Mouse (Mus musculus): Measurements from ENCODE around the gene Ssna1. TPM values are rescaled to one million over a fixed set of nuclear protein-coding genes. Genes with fewer than 3 reads are reported as not detected.

Ssna1 gene
- polyA plus RNA-seq, 1 experiment from 2014 or later: 157 TPM

DNA sequence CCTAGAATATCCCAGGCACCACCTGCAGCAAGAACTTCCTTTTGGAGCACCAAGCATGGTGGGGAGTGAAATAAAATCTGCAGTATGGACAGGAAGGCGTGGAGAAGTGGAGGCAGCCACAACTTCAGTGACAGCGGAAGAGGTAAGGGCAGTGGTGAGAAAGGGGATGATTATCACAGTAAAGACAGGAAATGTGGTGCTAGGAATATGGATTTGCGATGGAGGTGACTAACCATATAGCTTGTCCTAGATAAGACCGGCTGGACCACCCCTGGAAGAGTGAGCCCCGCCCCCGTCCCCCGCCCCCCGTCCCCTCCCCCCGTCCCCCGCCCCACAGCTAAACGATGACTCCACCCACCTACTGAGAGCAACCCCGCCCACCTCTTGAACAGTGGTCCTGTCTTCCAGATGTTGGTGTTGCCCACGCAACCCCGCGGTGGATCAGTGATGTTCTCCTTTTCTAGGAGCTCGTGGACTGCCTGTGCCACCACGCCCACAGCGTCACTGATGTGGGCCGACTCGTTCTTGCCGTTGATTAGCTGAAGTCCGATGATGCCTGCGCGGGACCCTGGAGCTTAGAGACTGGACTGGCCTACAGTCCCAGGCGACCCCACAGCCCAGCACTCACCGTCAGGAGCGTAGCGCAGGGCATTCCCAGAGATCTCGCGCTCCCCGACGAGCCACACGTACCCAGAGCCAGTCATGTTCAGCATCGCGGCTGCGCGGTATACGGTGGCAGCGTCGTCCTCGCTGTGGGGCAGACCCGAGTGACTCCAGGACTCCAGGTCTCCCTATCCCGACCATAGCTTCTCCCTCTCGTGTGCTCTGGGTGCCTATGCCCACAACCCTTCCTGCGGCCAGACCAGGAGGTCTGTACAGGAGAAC, 32.7 kb upstream of the Ssna1 start:
- WGBS: 3% methylated on average over 43 of the region's 45 CpGs
- no peak for ATAC-seq (replicated peaks; ENCODE audit: extremely low read depth, insufficient read depth, low FRiP score)
- peaks cover 49% of the 10 kb centered on the region for H3K27me3 ChIP-seq (ENCODE audit: control insufficient read depth, insufficient read depth, low read length)

GRCm38 (mm10) chr2:25303931-25304656, 31.9 kb upstream of the Ssna1 start:
- Histone ChIP-seq H3K9ac (ENCODE audit: low read length) (no peak overlapping the region), H3K4me2 (ENCODE audit: low read depth, low read length) (no peak overlapping the region), H3K4me1 (ENCODE audit: control insufficient read depth, insufficient read depth, low read length) (0 out of 2 replicates have a peak, but pooled peaks cover 3% of the 10 kb centered on the region), H3K9me3 (replicated peaks; ENCODE audit: control insufficient read depth, low read length) (no peaks in the 10 kb centered on the region), H3K4me3 (ENCODE audit: low read length) (no peak overlapping the region), H3K27ac (ENCODE audit: low read length) (no peak overlapping the region), H3K27me3 (ENCODE audit: control insufficient read depth, insufficient read depth, low read length) (peaks cover 49% of the 10 kb centered on the region), H3K36me3 (ENCODE audit: control insufficient read depth, insufficient read depth) (no peaks in the 10 kb centered on the region)
- no peak for ATAC-seq (replicated peaks; ENCODE audit: extremely low read depth, insufficient read depth, low FRiP score)
- 69% methylated on average over 7 of the region's 7 CpGs for WGBS

More for the DNA sequence above, 32.7 kb upstream of the Ssna1 start:
- Histone ChIP-seq H3K27ac (ENCODE audit: low read length) (no peak overlapping the region), H3K9ac (ENCODE audit: low read length) (peak overlapping the region; percentile 35; the same call in 1 of the 2 replicates), H3K36me3 (ENCODE audit: control insufficient read depth, insufficient read depth) (no peaks in the 10 kb centered on the region), H3K4me2 (ENCODE audit: low read depth, low read length) (peak overlapping the region; percentile 80), H3K4me1 (ENCODE audit: control insufficient read depth, insufficient read depth, low read length) (0 out of 2 replicates have a peak, but pooled peaks cover 3% of the 10 kb centered on the region), H3K4me3 (ENCODE audit: low read length) (peak overlapping the region; percentile 51), H3K9me3 (replicated peaks; ENCODE audit: control insufficient read depth, low read length) (no peaks in the 10 kb centered on the region)

DNA sequence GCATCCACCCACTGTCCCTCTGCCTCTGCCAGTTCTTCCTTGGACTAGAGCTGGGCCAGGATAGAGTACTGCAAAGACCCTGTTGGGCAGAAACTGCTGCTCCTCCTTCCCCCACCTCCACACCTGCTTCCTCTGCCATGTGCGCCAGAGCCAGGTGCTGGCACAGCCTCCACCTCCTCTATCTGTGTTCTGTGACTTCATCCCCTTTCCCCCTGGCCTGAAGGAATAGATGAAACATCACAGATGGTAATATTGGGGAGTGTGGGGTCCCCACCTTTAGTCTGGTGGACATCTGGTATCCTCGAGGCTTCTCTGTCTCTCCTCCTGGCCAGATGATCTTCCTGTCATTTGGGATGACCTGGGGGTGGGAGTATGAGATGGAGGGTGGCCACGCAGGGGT, 31.2 kb upstream of the Ssna1 start:
- 68% methylated on average over 3 of the region's 3 CpGs for WGBS
- no peak for ATAC-seq (replicated peaks; ENCODE audit: extremely low read depth, insufficient read depth, low FRiP score)
- Histone ChIP-seq H3K4me2 (ENCODE audit: low read depth, low read length) (no peak overlapping the region), H3K27me3 (ENCODE audit: control insufficient read depth, insufficient read depth, low read length) (peaks cover 43% of the 10 kb centered on the region), H3K36me3 (ENCODE audit: control insufficient read depth, insufficient read depth) (no peaks in the 10 kb centered on the region), H3K4me3 (ENCODE audit: low read length) (no peak overlapping the region), H3K27ac (ENCODE audit: low read length) (no peak overlapping the region), H3K9me3 (replicated peaks; ENCODE audit: control insufficient read depth, low read length) (no peaks in the 10 kb centered on the region), H3K9ac (ENCODE audit: low read length) (no peak overlapping the region), H3K4me1 (ENCODE audit: control insufficient read depth, insufficient read depth, low read length) (0 out of 2 replicates have a peak, but pooled peaks cover 3% of the 10 kb centered on the region)

DNA sequence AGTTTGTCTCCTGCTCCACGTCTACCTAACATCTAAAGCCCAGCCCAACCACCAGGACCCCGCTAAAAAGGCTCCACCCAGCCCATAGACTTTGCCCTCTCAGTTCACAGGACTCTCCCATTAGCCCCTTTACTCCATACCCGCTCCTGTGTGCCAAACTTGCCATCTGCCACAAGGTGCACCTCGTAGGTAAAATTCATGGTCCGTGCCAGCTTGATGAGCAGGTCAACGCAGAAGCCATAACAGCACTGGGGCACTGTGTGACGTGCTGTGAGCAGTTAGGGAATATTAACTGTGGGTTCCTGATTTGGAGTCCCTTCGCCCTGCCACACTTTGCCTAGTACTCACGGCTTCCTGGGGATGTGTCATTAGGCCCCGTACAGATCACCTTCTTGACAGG, 25.8 kb upstream of the Ssna1 start:
- ATAC-seq (replicated peaks; ENCODE audit: extremely low read depth, insufficient read depth, low FRiP score): no peak
- Histone ChIP-seq H3K27ac (ENCODE audit: low read length) (no peak overlapping the region), H3K4me3 (ENCODE audit: low read length) (no peak overlapping the region), H3K4me1 (ENCODE audit: control insufficient read depth, insufficient read depth, low read length) (no peaks in the 10 kb centered on the region), H3K4me2 (ENCODE audit: low read depth, low read length) (no peak overlapping the region), H3K27me3 (ENCODE audit: control insufficient read depth, insufficient read depth, low read length) (peaks cover 37% of the 10 kb centered on the region), H3K9me3 (replicated peaks; ENCODE audit: control insufficient read depth, low read length) (no peaks in the 10 kb centered on the region), H3K36me3 (ENCODE audit: control insufficient read depth, insufficient read depth) (no peaks in the 10 kb centered on the region), H3K9ac (ENCODE audit: low read length) (no peak overlapping the region)
- 72% methylated on average over 10 of the region's 10 CpGs for WGBS

GRCm38 (mm10) chr2:25297093-25297492, 24.9 kb upstream of the Ssna1 start:
- H3K27ac ChIP-seq (ENCODE audit: low read length): no peak overlapping the region
- ATAC-seq (replicated peaks; ENCODE audit: extremely low read depth, insufficient read depth, low FRiP score): no peak
- 73% methylated on average over 8 of the region's 8 CpGs for WGBS
- H3K9ac ChIP-seq (ENCODE audit: low read length): no peak overlapping the region
- H3K4me1 ChIP-seq (ENCODE audit: control insufficient read depth, insufficient read depth, low read length): peaks cover 2% of the 10 kb centered on the region; the same call in 1 of the 2 replicates
- no peaks in the 10 kb centered on the region for H3K36me3 ChIP-seq (ENCODE audit: control insufficient read depth, insufficient read depth)
- no peak overlapping the region for H3K4me2 ChIP-seq (ENCODE audit: low read depth, low read length)
- H3K27me3 ChIP-seq (ENCODE audit: control insufficient read depth, insufficient read depth, low read length): peaks cover 47% of the 10 kb centered on the region
- no peaks in the 10 kb centered on the region for H3K9me3 ChIP-seq (replicated peaks; ENCODE audit: control insufficient read depth, low read length)
- H3K4me3 ChIP-seq (ENCODE audit: low read length): no peak overlapping the region

DNA sequence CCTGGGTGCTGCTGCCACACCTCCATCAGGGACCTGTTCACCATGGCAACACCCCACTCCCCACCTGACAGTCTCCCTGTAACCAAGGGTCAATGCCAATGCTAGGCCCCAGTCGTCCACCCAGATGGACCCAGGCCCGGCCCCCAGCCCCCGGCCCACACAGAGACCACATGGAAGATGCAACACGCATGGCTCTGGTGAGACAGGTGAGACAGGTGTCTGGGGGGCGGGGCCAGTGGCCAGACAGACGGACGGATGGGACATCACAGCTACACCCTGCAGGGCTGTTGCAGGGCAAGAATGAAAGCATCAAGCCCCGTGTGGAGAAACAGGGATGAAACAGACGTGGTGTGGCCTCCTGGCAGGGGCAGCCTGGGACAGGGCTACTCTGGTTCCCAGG, 21.5 kb upstream of the Ssna1 start:
- no peak for ATAC-seq (replicated peaks; ENCODE audit: extremely low read depth, insufficient read depth, low FRiP score)
- WGBS: 65% methylated on average over 9 of the region's 9 CpGs
- Histone ChIP-seq H3K9me3 (replicated peaks; ENCODE audit: control insufficient read depth, low read length) (no peaks in the 10 kb centered on the region), H3K27me3 (ENCODE audit: control insufficient read depth, insufficient read depth, low read length) (peaks cover 80% of the 10 kb centered on the region), H3K36me3 (ENCODE audit: control insufficient read depth, insufficient read depth) (no peaks in the 10 kb centered on the region), H3K4me1 (ENCODE audit: control insufficient read depth, insufficient read depth, low read length) (peaks cover 13% of the 10 kb centered on the region), H3K27ac (ENCODE audit: low read length) (no peak overlapping the region), H3K9ac (ENCODE audit: low read length) (no peak overlapping the region), H3K4me2 (ENCODE audit: low read depth, low read length) (no peak overlapping the region), H3K4me3 (ENCODE audit: low read length) (no peak overlapping the region)

- Histone ChIP-seq H3K9ac (ENCODE audit: low read length) (no peak overlapping the region), H3K27me3 (ENCODE audit: control insufficient read depth, insufficient read depth, low read length) (peaks cover 89% of the 10 kb centered on the region), H3K27ac (ENCODE audit: low read length) (no peak overlapping the region), H3K4me1 (ENCODE audit: control insufficient read depth, insufficient read depth, low read length) (peaks cover 13% of the 10 kb centered on the region), H3K9me3 (replicated peaks; ENCODE audit: control insufficient read depth, low read length) (no peaks in the 10 kb centered on the region), H3K4me2 (ENCODE audit: low read depth, low read length) (no peak overlapping the region), H3K4me3 (ENCODE audit: low read length) (no peak overlapping the region), H3K36me3 (ENCODE audit: control insufficient read depth, insufficient read depth) (no peaks in the 10 kb centered on the region)
- 0% methylated on average over 1 of the region's 1 CpGs for WGBS
- no peak for ATAC-seq (replicated peaks; ENCODE audit: extremely low read depth, insufficient read depth, low FRiP score)
Observed at GRCm38 (mm10) chr2:25292856-25293255, 20.6 kb upstream of the Ssna1 start.

DNA sequence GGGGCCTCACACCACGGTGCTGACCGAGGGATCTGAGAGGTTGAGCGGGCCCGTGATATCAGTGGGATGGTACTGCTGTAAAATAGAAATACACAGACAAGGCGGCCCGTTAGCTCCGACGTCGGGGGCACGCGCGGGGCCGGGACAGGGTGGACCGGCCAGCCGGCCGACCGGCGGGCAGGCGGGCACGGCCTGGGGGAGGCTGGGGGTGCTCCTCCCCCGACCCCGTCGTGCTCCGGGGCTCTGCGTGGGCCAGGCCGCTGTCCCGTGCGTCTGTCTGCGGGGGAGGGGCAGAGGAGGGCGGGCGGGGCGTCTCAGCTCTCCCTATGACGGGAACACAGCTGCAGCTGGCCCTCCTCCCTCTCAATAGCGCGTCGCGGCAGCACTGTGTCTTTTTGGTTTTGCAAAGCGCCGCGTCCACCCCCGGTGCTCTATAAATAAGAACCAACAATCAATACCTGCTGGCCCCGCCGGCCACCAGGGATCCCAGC, 19.9 kb upstream of the Ssna1 start:
- WGBS: 6% methylated on average over 40 of the region's 43 CpGs
- H3K36me3 ChIP-seq (ENCODE audit: control insufficient read depth, insufficient read depth): no peaks in the 10 kb centered on the region
- peak overlapping the region; percentile 49 for H3K4me3 ChIP-seq (ENCODE audit: low read length)
- peaks cover 13% of the 10 kb centered on the region for H3K4me1 ChIP-seq (ENCODE audit: control insufficient read depth, insufficient read depth, low read length)
- H3K27ac ChIP-seq (ENCODE audit: low read length): no peak overlapping the region
- H3K9ac ChIP-seq (ENCODE audit: low read length): 0 out of 2 replicates have a peak overlapping the region, but pooled peaks have one; percentile 31
- no peaks in the 10 kb centered on the region for H3K9me3 ChIP-seq (replicated peaks; ENCODE audit: control insufficient read depth, low read length)
- peak overlapping the region; percentile 65 for H3K4me2 ChIP-seq (ENCODE audit: low read depth, low read length)
- ATAC-seq (replicated peaks; ENCODE audit: extremely low read depth, insufficient read depth, low FRiP score): no peak
- peaks cover 87% of the 10 kb centered on the region for H3K27me3 ChIP-seq (ENCODE audit: control insufficient read depth, insufficient read depth, low read length)

All from heart, embryonic 16.5 days (tissue).